Mouse (Mus musculus) intestine, embryonic 15.5 days (tissue): ENCODE measurements around the gene Ttc21a. TPM values are rescaled to one million over a fixed set of nuclear protein-coding genes. Genes with fewer than 3 reads are reported as not detected.

ENCODE experiments used
- ATAC-seq: fragments of 200-750 bp; cut with Nextera tagmentation; 2 replicates; pipeline ENCODE4 v1.8.0; 2017; ENCODE audit warnings: moderate TSS enrichment, moderate library complexity
- H3K27ac ChIP-seq: fragments of 300-500 bp; sonication (generic); 2 replicates; pipeline ENCODE4 v1.5.1; 2015; ENCODE audit warnings: mild to moderate bottlenecking, inconsistent platforms
- H3K27me3 ChIP-seq: fragments of 300-500 bp; sonication (generic); replicated peaks from 2 replicates; pipeline ENCODE4 v1.6.1; 2015; ENCODE audit warnings: inconsistent platforms
- H3K36me3 ChIP-seq: fragments of 300-500 bp; sonication (generic); 2 replicates; pipeline ENCODE4 v1.6.1; 2015; ENCODE audit warnings: inconsistent platforms
- H3K4me1 ChIP-seq: fragments of 300-500 bp; sonication (generic); replicated peaks from 2 replicates; pipeline ENCODE4 v1.6.1; 2015; ENCODE audit warnings: inconsistent platforms
- H3K4me2 ChIP-seq: fragments of 300-500 bp; sonication (generic); replicated peaks from 2 replicates; pipeline ENCODE4 v1.6.1; 2015; ENCODE audit warnings: mild to moderate bottlenecking, inconsistent platforms
- H3K4me3 ChIP-seq: fragments of 300-500 bp; sonication (generic); replicated peaks from 2 replicates; pipeline ENCODE4 v1.5.1; 2015; ENCODE audit warnings: inconsistent platforms
- H3K9ac ChIP-seq: fragments of 300-500 bp; sonication (generic); 2 replicates; pipeline ENCODE4 v1.6.1; 2015; ENCODE audit warnings: inconsistent platforms
- H3K9me3 ChIP-seq: fragments of 300-500 bp; sonication (generic); 2 replicates; pipeline ENCODE4 v1.6.1; 2016; ENCODE audit warnings: inconsistent platforms
- WGBS: fragments of 180-500 bp; shearing (Covaris S2); methylation state at CpG from one replicate; pipeline ENCODE4 v1.1.7; 2015; 5-methylcytosine and 5-hydroxymethylcytosine counted together
- polyA plus RNA-seq: library from polyadenylated mRNA; unstranded; fragments of >200 nt; fragmentation: Nextera tagmentation; extraction: Ambion mirVana; gene quantifications from 2 replicates; pipeline ENCODE4 v1.2.1, GENCODE M21; 2015

Gene Ttc21a
- polyA plus RNA-seq, 1 experiment from 2014 or later = 0.11 TPM

DNA sequence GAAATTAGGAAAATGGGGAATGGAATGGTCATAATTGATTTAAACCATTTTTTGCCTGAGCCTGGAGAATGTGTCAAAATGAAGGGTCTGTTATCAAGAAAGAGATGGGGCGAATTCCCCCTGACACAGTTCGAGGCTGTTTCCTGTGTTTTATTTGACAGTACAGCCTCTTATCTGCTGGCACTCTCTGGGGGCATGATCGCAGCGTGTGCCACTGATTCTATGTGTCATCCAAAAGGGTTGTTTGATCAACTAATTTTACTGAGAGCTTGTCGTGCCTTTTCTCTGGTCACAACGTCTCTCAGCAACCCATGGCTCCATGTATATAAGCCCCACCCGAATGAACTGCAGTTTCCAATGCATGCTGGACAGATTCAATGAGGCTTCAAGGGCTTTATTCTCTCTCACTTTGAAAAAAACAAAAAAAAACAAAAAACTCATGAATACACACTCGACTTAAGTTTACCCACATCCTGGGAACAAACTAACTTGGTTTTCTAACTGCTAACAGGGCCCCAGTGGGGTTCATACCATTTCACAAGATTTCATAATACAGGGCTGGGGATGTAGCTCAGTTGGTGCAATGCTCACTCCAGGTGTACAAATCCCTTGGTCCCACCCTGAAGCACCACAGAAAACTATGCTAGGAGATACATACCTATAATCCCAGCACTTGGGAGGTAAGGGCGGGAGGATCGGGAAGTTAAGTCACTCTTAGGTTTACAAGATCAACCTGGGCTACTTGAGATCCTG lies 55.9 kb downstream of the Ttc21a start:
- Histone ChIP-seq H3K27ac (no peak overlapping the region), H3K27me3 (no peaks in the 10 kb centered on the region), H3K4me2 (no peak overlapping the region), H3K36me3 (no peaks in the 10 kb centered on the region), H3K9me3 (no peaks in the 10 kb centered on the region), H3K4me1 (no peaks in the 10 kb centered on the region), H3K4me3 (no peak overlapping the region), H3K9ac (no peak overlapping the region)
- WGBS = 60% methylated on average over 10 of the region's 10 CpGs
- ATAC-seq = no peak

DNA sequence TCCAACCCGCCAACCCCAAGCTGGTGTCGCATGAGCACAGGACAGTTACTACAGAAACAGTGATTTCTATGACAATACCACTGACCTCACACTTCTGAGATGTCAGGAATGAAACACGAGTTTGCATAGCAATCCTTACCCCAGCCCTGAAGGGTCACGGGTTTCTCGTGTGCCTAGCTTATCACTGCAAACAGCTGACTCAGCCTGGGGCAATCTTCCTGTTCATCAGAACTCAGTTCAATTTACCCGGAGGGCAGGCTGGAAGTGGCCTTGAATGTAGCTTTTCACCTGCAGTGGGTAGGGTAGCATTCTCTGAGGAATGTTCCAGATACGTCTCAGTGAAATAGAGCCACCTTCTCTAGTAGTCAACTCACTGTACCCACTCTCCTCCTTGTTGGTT lies 56.8 kb downstream of the Ttc21a start:
- Histone ChIP-seq H3K4me1 (no peaks in the 10 kb centered on the region), H3K36me3 (no peaks in the 10 kb centered on the region), H3K4me2 (no peak overlapping the region), H3K4me3 (no peak overlapping the region), H3K27me3 (no peaks in the 10 kb centered on the region), H3K27ac (no peak overlapping the region), H3K9ac (no peak overlapping the region), H3K9me3 (no peaks in the 10 kb centered on the region)
- 62% methylated on average over 7 of the region's 7 CpGs for WGBS
- peak; percentile 63 for ATAC-seq

DNA sequence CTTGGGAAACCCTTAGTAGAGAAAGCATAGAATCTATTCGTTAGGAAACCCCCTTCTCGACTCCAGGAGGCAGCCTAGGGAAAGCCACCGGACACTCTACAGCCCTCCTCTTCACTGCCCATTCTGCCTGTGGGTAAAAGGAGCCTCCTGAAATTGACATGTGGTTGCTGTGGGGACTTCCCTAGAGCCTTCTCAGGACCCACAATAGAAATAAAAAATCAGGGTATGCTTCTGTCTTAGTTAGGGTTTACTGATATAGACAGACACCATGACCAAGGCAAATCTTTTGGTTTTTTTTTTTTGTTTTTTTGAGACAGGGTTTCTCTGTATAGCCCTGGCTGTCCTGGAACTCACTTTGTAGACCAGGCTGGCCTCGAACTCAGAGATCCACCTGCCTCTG lies 58.7 kb downstream of the Ttc21a start:
- no peak overlapping the region for H3K4me2 ChIP-seq
- H3K9me3 ChIP-seq = no peaks in the 10 kb centered on the region
- 84% methylated on average over 4 of the region's 4 CpGs for WGBS
- no peaks in the 10 kb centered on the region for H3K36me3 ChIP-seq
- H3K9ac ChIP-seq = no peak overlapping the region
- no peak for ATAC-seq
- H3K27ac ChIP-seq = no peak overlapping the region
- no peak overlapping the region for H3K4me3 ChIP-seq
- H3K4me1 ChIP-seq = no peaks in the 10 kb centered on the region
- H3K27me3 ChIP-seq = no peaks in the 10 kb centered on the region

DNA sequence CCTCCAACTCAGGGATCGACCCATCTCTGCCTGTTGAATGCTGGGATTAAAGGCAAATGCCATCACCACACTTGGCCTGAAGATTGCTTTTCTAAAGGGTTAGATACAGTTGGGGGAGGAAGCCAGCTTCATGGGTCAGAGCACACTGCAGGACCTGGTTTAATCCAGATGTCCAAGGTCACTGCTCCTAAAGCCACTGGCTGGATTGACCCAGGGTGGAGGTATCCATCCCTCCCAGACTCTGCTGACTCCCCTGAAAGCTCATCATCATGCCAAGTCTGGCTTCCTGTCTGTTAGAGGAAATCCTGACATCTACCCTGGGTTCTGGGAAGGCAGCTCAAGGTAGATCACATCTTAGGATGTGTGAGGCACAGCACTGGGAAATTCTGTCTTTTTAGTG lies 61.4 kb downstream of the Ttc21a start:
- no peaks in the 10 kb centered on the region for H3K27me3 ChIP-seq
- H3K9ac ChIP-seq = no peak overlapping the region
- H3K4me3 ChIP-seq = no peak overlapping the region
- H3K36me3 ChIP-seq = no peaks in the 10 kb centered on the region
- no peak overlapping the region for H3K27ac ChIP-seq
- ATAC-seq = no peak
- no peaks in the 10 kb centered on the region for H3K9me3 ChIP-seq
- H3K4me2 ChIP-seq = no peak overlapping the region
- WGBS = 77% methylated on average over 1 of the region's 1 CpGs
- peaks cover 7% of the 10 kb centered on the region for H3K4me1 ChIP-seq

DNA sequence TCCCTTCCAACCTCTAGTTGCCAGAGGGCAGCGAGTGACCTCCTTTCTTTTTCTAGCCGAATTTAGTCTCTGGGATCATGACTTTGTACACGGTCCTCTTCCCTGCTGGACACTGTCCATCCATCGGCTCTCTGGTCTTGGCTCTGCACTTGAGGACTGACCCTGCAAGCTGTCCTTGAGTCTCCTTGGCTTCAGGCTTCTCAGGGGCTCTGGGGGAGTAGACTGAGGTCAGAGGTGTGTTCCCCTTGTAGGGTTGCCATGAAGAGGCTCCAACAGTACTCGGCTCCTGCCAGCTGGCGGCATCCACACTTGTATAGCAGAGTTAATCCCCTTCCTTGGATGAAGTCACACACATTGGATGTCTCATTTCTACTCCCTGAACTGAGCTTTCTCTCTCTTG lies 62.2 kb downstream of the Ttc21a start:
- Histone ChIP-seq H3K9me3 (no peaks in the 10 kb centered on the region), H3K36me3 (no peaks in the 10 kb centered on the region), H3K27ac (no peak overlapping the region), H3K4me2 (no peak overlapping the region), H3K4me3 (no peak overlapping the region), H3K9ac (no peak overlapping the region), H3K27me3 (no peaks in the 10 kb centered on the region), H3K4me1 (peaks cover 7% of the 10 kb centered on the region)
- WGBS = 78% methylated on average over 6 of the region's 6 CpGs
- no peak for ATAC-seq

DNA sequence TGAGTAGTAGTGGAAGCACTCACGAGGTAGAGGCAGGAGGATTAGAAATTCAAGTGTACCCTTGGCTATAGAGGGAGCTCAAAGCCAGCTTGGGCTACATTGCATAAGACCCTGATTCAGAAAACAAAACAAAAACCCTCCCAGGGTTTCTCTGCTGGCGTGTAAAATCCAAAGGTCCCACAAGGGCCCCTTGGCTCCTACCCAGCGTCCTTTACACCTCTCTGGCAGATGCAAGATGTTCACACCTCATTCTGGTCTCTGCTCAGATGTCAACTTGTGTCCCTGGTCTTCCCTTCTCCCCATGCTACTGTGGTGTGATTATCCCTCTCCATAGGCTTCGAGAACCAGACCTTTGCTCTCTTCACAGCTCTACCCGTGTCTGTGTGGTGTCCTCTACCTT lies 63.4 kb downstream of the Ttc21a start:
- peaks cover 8% of the 10 kb centered on the region for H3K4me1 ChIP-seq
- WGBS = 73% methylated on average over 5 of the region's 5 CpGs
- no peak overlapping the region for H3K9ac ChIP-seq
- no peaks in the 10 kb centered on the region for H3K27me3 ChIP-seq
- no peak overlapping the region for H3K27ac ChIP-seq
- H3K36me3 ChIP-seq = no peaks in the 10 kb centered on the region
- H3K4me2 ChIP-seq = no peak overlapping the region
- ATAC-seq = no peak
- no peaks in the 10 kb centered on the region for H3K9me3 ChIP-seq
- no peak overlapping the region for H3K4me3 ChIP-seq

DNA sequence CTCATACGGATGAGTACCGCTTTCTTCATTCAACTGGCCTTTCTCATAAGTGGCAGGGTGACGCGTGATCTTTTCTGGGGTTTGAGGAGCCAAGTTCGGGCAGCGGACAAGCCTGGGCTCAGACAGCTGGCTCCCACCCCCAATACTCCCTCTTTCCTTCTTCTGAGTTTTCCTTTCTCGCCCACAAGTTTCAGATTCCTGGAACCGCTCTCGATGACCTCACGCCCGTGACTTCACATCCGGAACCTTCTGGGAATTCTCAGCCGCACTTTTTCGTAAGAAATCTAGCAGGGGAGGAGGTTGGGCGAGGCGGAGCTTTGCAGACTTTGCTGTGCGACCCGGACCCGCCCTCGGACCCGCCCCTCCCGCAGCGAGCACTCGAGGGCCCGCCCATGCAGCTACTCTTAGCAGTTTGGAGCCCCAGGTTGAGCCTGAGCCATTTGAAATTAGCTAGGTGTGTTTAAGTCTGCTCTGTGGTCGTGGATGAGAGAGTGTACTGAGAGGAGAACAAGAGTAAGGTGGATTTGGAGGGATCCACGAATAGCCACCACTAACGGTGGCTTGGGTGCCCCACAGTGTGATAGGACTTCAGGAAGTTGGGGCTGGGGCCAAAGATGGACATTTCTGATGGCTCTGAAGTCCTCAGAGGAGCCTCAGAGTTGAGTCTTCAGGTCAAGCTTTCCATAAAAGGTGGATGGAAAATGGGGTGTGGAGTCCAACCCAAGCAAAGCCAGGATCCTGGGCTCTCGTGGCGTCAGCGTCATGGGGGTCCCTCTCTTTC lies 64.7 kb downstream of the Ttc21a start:
- Histone ChIP-seq H3K4me1 (peaks cover 11% of the 10 kb centered on the region), H3K4me3 (peak overlapping the region; percentile 38), H3K27ac (peak overlapping the region; percentile 79), H3K27me3 (no peaks in the 10 kb centered on the region), H3K4me2 (peak overlapping the region; percentile 70), H3K9ac (peak overlapping the region; percentile 43), H3K36me3 (no peaks in the 10 kb centered on the region), H3K9me3 (no peaks in the 10 kb centered on the region)
- peak; percentile 97 for ATAC-seq
- WGBS = 9% methylated on average over 31 of the region's 31 CpGs

DNA sequence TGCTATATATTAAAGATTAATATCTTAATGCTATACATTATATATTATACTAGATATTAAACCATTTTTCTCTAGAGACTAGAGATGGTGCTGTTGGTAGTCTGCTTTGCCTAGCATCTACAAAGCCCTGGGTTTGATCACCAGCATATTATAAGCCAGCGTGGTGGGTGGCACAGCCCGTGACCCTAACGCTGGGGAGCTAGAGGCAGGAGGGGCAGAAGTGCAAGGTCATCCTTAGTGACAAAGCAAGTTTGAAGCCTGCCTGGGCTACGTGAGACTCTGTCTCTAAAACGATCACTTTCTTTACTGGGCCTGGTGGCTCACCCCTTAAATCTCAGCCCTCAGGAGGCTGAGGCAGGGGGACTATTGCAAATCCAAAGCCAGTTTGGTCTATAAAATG lies 65.5 kb downstream of the Ttc21a start:
- no peak for ATAC-seq
- no peak overlapping the region for H3K9ac ChIP-seq
- H3K4me1 ChIP-seq = peaks cover 11% of the 10 kb centered on the region
- H3K4me2 ChIP-seq = no peak overlapping the region
- no peak overlapping the region for H3K27ac ChIP-seq
- 79% methylated on average over 5 of the region's 5 CpGs for WGBS
- H3K36me3 ChIP-seq = no peaks in the 10 kb centered on the region
- H3K4me3 ChIP-seq = no peak overlapping the region
- H3K9me3 ChIP-seq = no peaks in the 10 kb centered on the region
- no peaks in the 10 kb centered on the region for H3K27me3 ChIP-seq

DNA sequence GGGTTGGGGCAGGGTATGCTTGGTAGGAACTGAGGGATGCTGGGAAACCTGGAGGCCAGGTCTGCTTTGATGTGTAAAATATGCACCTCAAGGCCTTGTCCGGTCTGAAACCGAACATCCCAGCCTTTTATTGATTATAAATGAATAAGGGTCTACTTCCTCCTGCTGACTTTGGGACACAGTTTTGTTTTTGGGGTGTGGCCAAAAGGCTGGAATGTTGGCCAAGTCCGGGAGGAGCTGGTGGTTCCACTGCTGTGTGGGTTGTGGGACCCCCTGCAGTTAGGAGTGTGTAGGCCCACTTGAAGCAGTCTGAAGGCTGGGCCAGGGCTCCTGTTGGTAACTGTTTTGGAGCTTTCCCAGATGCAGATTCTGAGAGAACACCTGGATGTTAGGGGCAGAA lies 68.5 kb downstream of the Ttc21a start:
- Histone ChIP-seq H3K9ac (no peak overlapping the region), H3K9me3 (no peaks in the 10 kb centered on the region), H3K27me3 (no peaks in the 10 kb centered on the region), H3K27ac (no peak overlapping the region), H3K4me2 (no peak overlapping the region), H3K36me3 (no peaks in the 10 kb centered on the region), H3K4me1 (peaks cover 16% of the 10 kb centered on the region), H3K4me3 (no peak overlapping the region)
- no peak for ATAC-seq
- WGBS = 41% methylated on average over 3 of the region's 3 CpGs

DNA sequence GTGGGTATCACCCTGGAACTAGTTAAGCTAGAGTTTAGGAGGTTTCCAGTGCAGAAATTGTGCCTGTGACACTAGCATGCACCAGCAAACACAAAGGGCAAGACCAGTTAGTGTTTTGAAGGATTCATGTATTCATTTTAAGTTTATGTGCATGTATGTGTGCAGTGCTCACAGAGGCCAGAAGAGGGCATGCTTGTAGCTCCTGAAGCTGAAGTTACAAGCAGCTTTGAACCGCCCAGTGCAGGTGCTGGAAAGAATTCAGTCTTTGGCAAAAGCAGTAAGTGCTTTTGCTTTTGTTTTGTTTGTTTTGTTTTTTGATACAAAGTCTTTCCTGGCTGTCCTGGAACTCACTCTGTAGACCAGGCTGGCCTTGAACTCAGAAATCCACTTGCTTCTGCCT lies 70.4 kb downstream of the Ttc21a start:
- Histone ChIP-seq H3K4me2 (no peak overlapping the region), H3K27me3 (no peaks in the 10 kb centered on the region), H3K4me1 (peaks cover 10% of the 10 kb centered on the region; the same call in 1 of the 2 replicates), H3K9ac (no peak overlapping the region), H3K4me3 (no peak overlapping the region), H3K9me3 (no peaks in the 10 kb centered on the region), H3K36me3 (no peaks in the 10 kb centered on the region), H3K27ac (no peak overlapping the region)
- 88% methylated on average over 1 of the region's 1 CpGs for WGBS
- no peak for ATAC-seq

DNA sequence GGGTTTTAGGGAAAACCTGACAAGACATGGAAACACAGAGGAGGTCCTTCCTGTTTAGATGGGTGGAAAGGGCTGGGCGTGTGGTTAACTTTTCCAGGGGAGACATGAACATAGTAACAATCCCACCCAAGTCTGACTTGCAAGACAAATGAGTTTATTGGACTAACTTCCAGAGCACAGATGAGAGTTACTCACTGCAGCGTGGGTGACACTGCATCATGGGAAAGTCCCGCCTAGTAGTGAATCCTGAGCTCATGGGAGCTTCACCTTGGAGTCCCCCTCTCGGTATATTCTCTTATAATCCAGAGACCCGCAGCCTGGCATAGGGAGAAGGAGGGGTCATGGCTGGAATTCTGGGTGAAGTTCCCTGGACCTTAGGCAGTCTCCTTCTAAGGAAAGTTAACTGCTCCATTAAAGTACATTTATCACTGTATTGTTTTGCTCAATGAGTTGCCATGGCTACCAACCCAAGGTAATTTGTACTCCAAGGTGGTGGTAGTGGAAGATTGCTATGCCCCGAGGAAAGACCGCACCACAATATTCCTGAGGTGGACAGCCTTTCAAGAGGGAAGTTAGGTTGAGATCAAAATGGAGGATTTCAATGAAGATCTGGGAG lies 71.9 kb downstream of the Ttc21a start:
- Histone ChIP-seq H3K4me3 (no peak overlapping the region), H3K9me3 (no peaks in the 10 kb centered on the region), H3K4me1 (peaks cover 10% of the 10 kb centered on the region; the same call in 1 of the 2 replicates), H3K4me2 (no peak overlapping the region), H3K9ac (no peak overlapping the region), H3K27me3 (no peaks in the 10 kb centered on the region), H3K27ac (no peak overlapping the region), H3K36me3 (no peaks in the 10 kb centered on the region)
- ATAC-seq = no peak
- 65% methylated on average over 7 of the region's 7 CpGs for WGBS

DNA sequence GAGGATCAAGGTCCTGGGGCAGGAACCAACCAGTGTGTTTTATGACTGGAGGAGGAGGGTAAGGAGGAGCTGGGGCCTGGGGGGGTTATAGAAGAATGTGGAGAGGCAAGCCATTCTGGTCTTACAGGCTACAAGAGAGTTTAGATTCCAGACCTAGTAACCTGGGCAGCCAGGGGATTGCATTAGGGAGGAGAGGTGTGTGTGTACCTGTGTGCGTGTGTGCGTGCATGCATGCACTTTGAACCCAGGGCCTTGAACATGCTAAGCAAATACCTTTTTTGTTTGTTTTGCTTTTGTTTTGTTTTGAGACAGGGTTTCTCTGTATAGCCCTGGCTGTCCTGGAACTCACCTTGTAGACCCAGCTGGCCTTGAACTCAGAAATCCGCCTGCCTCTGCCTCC lies 72.5 kb downstream of the Ttc21a start:
- Histone ChIP-seq H3K9ac (no peak overlapping the region), H3K4me1 (peaks cover 10% of the 10 kb centered on the region; the same call in 1 of the 2 replicates), H3K36me3 (no peaks in the 10 kb centered on the region), H3K4me3 (no peak overlapping the region), H3K9me3 (no peaks in the 10 kb centered on the region), H3K27ac (no peak overlapping the region), H3K27me3 (no peaks in the 10 kb centered on the region), H3K4me2 (no peak overlapping the region)
- no peak for ATAC-seq
- WGBS = 91% methylated on average over 3 of the region's 3 CpGs
